Mouse (Mus musculus) kidney, adult 2 months (tissue): ENCODE results near the gene Hoxc6.

Experiments
- CTCF ChIP-seq: fragments of 200-500 bp; conservative IDR thresholded peaks from 2 replicates; pipeline ENCODE4 v1.5.1; 2011; ENCODE audit warnings: low read depth, mild to moderate bottlenecking, control low read depth, low read length, moderate library complexity, mixed read lengths; ENCODE audit not compliant: insufficient read depth, insufficient read length
- POLR2A ChIP-seq: fragments of 200-500 bp; IDR thresholded peaks from one replicate; pipeline ENCODE4 v1.6.1; 2011; ENCODE audit warnings: low read depth, low read length, control low read depth

GRCm38 (mm10) chr15:102962492-102962891 is 35.6 kb upstream of the Hoxc6 start:
- no peak for TF ChIP-seq CTCF
- TF ChIP-seq POLR2A = no peak
